Mouse (Mus musculus) bone marrow, adult 2 months (tissue): ENCODE measurements around the gene Itch. TPM values are rescaled to one million over a fixed set of nuclear protein-coding genes. Genes with fewer than 3 reads are reported as not detected.
"Not testable (repeated sequence)": the region's sequence is repeated elsewhere in the genome, so short reads cannot be mapped to it uniquely, and the experiment has no call there.

Experiments used
- H3K27ac ChIP-seq: fragments of 200-500 bp; 2 replicates; pipeline ENCODE4 v1.5.1; 2012; ENCODE audit warnings: low read depth, mild to moderate bottlenecking, control low read depth, inconsistent platforms, low read length; ENCODE audit not compliant: control insufficient read depth, poor library complexity, insufficient read depth
- H3K4me1 ChIP-seq: fragments of 200-500 bp; 2 replicates; pipeline ENCODE4 v1.6.1; 2011; ENCODE audit warnings: low read length; ENCODE audit not compliant: control insufficient read depth, insufficient read depth
- H3K4me3 ChIP-seq: fragments of 200-500 bp; replicated peaks from 2 replicates; pipeline ENCODE3; 2011; ENCODE audit warnings: mild to moderate bottlenecking, low read depth, low read length, control low read depth; ENCODE audit not compliant: control insufficient read depth
- CTCF ChIP-seq: fragments of 200-500 bp; IDR thresholded peaks from 2 replicates; pipeline ENCODE4 v1.5.1; 2011; ENCODE audit warnings: low read length, control low read depth; ENCODE audit not compliant: control insufficient read depth, insufficient read depth
- POLR2A ChIP-seq: fragments of 200-500 bp; IDR thresholded peaks from 2 replicates; pipeline ENCODE4 v1.6.1; 2011; ENCODE audit warnings: low read depth, mild to moderate bottlenecking, control low read depth, low read length, borderline replicate concordance; ENCODE audit not compliant: control insufficient read depth
- WGBS: fragments of 180-500 bp; shearing (Covaris S2); methylation state at CpG from one replicate; pipeline ENCODE4 v1.1.7; 2018; 5-methylcytosine and 5-hydroxymethylcytosine counted together
- polyA plus RNA-seq: library from polyadenylated mRNA; stranded (reverse); fragments of >200 nt; gene quantifications from 2 replicates; pipeline ENCODE4 v1.2.4, GENCODE M21; 2011; ENCODE audit warnings: low replicate concordance; ENCODE audit not compliant: missing spikeins, insufficient read depth, insufficient read length

Itch gene
- polyA plus RNA-seq, 1 experiment = 21.0 TPM

DNA sequence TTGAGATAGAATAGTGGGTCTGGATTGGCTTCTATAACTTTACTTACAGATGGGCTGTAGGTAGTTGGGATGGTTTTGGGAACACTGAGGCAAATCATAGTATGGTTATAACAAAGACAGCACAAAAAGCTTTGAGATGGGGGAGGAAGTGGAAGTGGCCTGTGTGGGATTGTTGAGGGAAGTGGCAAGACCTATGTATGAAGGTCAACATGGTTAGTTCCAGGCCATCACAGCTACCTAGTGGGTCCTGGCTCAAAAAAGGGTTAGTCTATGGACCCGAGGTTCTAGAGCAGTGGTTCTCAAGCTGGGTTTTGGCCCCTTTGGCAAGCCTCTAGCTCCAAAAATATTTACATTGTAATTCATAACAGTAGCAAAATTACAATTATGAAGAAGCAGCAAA, 2.2 kb downstream of the Itch start:
- 32% methylated on average over 1 of the region's 1 CpGs for WGBS
- no peak for TF ChIP-seq POLR2A
- no peak for TF ChIP-seq CTCF
- Histone ChIP-seq H3K4me1 (peaks cover 7% of the 10 kb centered on the region), H3K27ac (no peak overlapping the region), H3K4me3 (no peak overlapping the region)

GRCm38 (mm10) chr2:155140986-155141385, 7.7 kb downstream of the Itch start:
- Histone ChIP-seq H3K4me1 (peaks cover under 1% of the 10 kb centered on the region; the same call in 1 of the 2 replicates), H3K27ac (no peak overlapping the region), H3K4me3 (no peak overlapping the region)
- WGBS = 84% methylated on average over 5 of the region's 5 CpGs
- TF ChIP-seq POLR2A = no peak
- TF ChIP-seq CTCF = no peak

DNA sequence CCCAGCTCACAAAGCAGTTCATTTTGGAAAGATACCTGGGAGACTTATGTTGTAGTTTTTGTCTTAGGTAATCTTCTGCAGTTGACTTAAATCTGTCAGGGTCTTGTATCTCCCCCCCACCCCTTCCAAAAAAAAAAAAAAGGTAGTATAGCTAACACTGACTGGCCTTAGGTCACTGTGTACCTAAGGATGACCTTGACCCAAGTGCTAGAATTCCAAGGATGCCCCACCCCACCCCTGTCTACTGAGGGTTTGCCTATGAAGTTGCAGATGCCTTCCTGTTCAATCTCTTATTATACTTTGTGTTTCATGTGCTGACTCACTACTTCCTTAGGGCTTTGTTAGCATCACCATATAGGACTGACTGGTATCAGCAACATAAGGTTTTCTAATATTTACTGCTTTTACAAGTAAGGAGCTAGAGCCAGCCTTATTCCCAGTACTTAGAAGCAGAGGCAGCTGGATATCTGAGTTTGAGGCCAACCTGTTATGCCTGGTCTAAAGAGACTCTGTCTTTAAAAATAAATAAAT, 8.8 kb downstream of the Itch start:
- Histone ChIP-seq H3K4me1 (no peaks in the 10 kb centered on the region), H3K27ac (no peak overlapping the region), H3K4me3 (no peak overlapping the region)
- no peak for TF ChIP-seq CTCF

DNA sequence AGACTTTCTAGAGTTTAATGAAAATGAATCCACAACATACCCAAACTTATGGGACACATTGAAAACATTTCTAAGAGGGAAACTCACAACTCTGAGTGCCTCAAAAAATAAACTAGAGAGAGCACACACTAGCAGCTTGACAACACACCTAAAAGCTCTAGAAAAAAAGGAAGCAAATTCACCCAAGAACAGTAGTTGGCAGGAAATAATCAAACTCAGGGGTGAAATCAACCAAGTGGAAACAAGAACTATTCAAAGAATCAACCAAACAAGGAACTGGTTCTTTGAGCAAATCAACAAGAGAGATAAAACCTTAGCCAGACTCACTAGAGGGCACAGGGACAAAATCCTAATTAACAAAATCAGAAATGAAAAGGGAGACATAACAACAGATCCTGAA, 16.0 kb downstream of the Itch start:
- H3K27ac ChIP-seq, H3K4me1 ChIP-seq, H3K4me3 ChIP-seq: not testable (repeated sequence)

- H3K27ac ChIP-seq = no peak overlapping the region
- no peak overlapping the region for H3K4me3 ChIP-seq
- peak; percentile 68 for TF ChIP-seq CTCF
- TF ChIP-seq POLR2A = no peak
- H3K4me1 ChIP-seq = no peaks in the 10 kb centered on the region
- WGBS = 63% methylated on average over 2 of the region's 2 CpGs
Measured at GRCm38 (mm10) chr2:155207419-155207818, 74.1 kb downstream of the Itch start.

DNA sequence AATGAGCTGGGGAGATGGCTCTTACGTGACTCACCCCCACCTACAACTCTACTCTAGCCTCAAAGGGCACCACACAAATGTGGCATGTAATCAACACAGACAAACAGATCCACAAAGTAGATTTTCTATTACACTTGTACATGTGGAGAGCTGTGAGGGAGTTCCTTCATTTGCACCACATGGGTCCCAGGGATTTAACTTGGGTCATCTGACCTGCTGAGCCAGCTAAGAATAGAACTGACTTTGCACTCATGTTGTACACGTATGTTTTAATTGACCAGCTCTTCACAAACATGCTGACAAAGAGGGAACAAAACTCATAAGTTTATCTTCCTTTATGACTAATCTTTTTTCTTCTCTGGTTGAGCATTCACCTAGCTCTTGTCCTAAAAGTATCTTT, 89.8 kb downstream of the Itch start:
- no peaks in the 10 kb centered on the region for H3K4me1 ChIP-seq
- H3K4me3 ChIP-seq = no peak overlapping the region
- TF ChIP-seq POLR2A = no peak
- WGBS = 89% methylated on average over 2 of the region's 2 CpGs
- no peak overlapping the region for H3K27ac ChIP-seq

DNA sequence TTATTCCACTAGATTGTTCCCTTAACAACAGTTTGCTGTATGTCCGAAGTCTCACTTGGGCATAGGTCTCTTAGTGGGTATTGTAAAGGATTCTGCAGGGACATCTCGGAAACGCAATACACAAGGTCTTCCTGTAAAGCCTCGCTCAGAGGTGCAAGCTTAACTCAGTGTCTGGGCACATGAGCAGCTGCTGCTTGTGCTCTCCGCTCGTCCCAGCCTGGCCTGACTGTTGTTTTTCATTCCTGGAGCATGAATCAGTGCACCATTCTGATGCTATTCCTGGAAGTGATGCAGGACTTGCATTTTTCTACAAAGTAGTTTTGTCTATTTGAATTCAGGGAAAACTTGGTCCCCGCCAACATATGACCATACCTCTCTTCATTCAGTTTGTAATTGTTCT, 91.4 kb downstream of the Itch start:
- WGBS = 92% methylated on average over 7 of the region's 7 CpGs
- Histone ChIP-seq H3K4me3 (no peak overlapping the region), H3K4me1 (no peaks in the 10 kb centered on the region), H3K27ac (no peak overlapping the region)
- TF ChIP-seq CTCF (no peak), POLR2A (no peak)

GRCm38 (mm10) chr2:155235746-155236361, 102.5 kb downstream of the Itch start:
- TF ChIP-seq CTCF (no peak), POLR2A (no peak)
- WGBS = 3% methylated on average over 13 of the region's 13 CpGs
- peak overlapping the region; percentile 77 for H3K4me3 ChIP-seq
- H3K27ac ChIP-seq = no peak overlapping the region
- peaks cover 4% of the 10 kb centered on the region for H3K4me1 ChIP-seq

DNA sequence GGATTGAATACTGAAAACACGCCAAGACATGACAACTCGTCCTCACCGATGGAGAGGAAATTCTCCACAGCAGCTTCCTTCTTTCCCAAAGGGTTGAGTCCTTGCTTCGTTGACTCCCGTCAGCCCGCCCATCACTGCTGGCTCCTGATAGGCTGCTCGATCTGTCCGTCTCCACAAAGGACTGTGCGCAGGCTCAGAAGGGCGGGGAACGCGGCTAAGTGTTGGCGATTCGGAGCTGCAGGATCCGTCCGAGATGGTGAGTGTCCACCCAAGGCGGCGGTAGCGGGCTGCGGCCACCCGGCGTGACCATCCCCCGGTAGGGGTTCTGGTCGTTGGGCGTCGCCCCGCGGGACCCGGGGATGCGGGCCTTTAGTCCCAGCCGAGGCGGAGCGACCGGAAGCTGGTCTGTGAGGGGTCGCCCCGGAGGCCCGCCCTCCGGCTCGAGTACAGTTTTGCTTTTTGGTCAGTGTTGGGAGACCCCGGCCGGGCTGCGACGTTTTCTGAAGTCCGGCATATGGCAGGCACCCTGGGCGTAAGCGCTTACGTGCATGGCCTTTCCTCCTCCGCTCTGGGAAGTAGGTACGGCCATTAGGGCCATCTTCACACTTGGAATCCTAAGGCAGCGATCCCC, 103.2 kb downstream of the Itch start, which contains the start of gene Dynlrb1:
Gene Dynlrb1 (plus strand): TSS at position 172 of the 631 bp plus-strand sequence.
- TF ChIP-seq CTCF (no peak), POLR2A (peak; percentile 90; the same call in 1 of the 2 replicates)
- WGBS = under 1% methylated on average over 50 of the region's 50 CpGs

GRCm38 (mm10) chr2:155237276-155237675, 104.0 kb downstream of the Itch start:
- TF ChIP-seq POLR2A = no peak
- no peak for TF ChIP-seq CTCF

More for the DNA sequence above, 103.2 kb downstream of the Itch start, which contains the start of gene Dynlrb1:
- Histone ChIP-seq H3K4me3 (peak within 1 kb of the TSS; percentile 77), H3K4me1 (peaks cover 4% of the 10 kb centered on the region), H3K27ac (peak within 1 kb of the TSS; percentile 21)

More at GRCm38 (mm10) chr2:155237276-155237675, 104.0 kb downstream of the Itch start:
- H3K27ac ChIP-seq = no peak overlapping the region
- H3K4me1 ChIP-seq = peaks cover 4% of the 10 kb centered on the region
- H3K4me3 ChIP-seq = peak overlapping the region; percentile 77
- under 1% methylated on average over 4 of the region's 4 CpGs for WGBS
